Mouse (Mus musculus) kidney, postnatal 10 days (tissue): Measurements from ENCODE around the gene Stard8.
"Not testable (repeated sequence)": the region's sequence is repeated elsewhere in the genome, so short reads cannot be mapped to it uniquely, and the experiment has no call there.

Experiments
- DNase-seq: peaks from one replicate; pipeline ENCODE4 v3.0.0; 2021; ENCODE audit warnings: mixed read lengths

The Stard8 gene

DNA sequence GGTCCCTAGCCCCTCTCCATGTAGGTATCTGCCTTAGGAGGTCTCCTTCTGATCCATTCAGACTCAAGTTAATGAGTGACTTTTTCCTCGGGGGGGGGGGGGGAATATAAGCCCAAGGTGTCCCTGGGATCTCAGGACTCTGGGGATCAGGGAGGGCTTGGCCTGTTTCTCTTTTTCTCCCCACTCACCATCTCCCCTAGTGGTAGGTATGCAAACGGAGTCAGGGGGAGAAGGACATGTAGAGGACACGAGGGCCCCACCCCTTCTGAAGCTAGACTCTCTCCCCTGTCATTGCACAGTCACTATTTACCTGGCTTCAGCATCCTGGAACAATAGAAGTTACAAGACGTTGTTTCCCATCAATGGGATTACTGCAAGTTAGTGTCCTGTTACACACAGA, 45.1 kb downstream of the Stard8 start:
- peak; percentile 65 for DNase-seq

DNA sequence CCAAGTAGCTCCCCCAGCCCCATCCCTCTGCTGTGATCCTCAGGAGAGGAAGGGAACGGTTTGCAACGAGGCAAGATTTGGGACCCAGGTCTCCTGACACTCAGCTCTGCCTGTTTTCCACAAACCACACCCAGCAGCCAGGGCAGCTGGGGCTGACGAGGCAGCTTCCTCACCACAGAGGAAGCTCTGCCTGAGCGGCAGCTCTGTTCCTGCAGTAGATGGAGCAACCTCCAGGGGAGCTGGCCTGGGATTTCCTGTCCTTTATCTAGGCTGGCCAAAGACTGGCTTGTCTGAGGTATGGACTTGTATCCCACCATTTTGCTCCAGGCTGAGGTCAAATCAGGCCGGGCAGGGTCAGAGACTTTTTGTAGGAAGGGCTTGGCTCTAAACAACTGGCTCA, 46.2 kb downstream of the Stard8 start:
- peak; percentile 61 for DNase-seq

DNA sequence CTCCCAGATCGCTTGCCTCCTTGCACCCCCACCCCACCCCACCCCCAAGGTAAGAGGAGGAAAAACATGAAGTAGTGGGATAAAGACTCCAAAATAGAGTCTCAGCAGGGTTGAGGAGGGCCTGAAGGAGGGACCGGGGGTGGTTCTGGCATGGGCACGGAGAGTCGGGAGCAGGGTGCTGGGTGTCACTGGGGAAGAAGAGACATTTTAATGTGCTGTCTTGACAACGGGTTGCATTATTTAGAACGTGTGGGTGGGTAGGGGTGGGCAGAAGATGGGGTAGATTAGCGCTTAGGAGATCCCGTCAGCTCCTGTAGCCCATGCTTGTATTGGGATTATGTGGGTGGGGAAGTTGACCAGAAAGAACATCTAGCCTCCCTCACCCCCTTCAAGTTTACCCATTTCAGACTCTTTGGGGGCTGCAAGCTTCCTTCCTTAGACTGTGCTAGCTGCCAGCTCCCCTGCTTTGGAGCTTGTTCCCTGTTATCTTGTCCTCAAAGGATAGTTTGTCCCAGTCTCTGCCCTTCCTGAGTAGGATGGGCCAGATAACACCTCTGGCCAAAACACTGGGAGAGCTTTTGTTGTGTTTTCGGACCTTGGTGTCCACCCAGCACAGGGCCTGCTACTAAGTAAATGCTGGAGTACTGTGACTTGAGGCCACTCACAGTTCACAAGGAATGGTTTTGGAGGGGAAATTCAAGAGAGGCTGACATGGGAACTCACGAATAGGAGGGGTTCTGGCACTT, 47.9 kb downstream of the Stard8 start:
- no peak for DNase-seq

DNA sequence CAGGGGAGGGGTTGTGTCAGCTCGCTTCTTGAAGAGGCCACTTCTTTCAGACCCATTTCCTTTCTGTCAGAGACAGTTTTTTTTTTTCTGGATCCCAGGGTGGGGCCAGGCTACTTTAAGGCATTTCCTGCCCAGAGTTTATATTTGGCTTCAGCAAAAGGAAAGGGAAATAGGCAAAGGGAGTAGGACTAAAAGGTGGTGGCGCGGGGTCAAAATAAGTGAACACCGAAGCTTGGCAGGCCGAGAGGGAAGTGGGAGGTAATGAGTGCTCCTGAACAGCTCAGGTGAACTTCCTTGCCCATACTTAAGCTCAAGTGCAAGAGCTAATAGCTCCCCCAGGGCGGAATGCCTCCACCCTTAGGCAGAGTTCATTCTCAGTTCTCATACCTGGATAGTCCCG, 49.2 kb downstream of the Stard8 start:
- DNase-seq = peak; percentile 39

DNA sequence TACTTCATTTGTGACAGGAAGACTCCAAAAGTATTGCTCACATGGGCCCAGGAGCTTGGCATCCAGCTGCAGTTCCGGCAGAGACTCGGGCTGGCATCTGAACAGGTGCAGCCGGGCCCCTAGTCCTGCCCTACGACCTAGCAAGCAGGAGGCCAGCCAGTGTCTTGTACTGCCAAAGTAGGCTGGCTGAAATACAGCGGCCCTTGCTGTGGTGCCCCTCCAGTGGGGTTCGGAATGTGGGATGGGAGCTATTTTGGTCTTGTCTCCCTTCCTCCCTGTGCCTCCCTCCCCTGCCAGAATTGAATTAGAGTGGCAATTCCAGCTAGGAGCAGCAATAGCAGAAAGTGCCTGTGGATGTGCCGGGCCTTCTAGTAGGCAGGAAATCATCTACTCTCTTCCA, 51.5 kb downstream of the Stard8 start:
- no peak for DNase-seq

DNA sequence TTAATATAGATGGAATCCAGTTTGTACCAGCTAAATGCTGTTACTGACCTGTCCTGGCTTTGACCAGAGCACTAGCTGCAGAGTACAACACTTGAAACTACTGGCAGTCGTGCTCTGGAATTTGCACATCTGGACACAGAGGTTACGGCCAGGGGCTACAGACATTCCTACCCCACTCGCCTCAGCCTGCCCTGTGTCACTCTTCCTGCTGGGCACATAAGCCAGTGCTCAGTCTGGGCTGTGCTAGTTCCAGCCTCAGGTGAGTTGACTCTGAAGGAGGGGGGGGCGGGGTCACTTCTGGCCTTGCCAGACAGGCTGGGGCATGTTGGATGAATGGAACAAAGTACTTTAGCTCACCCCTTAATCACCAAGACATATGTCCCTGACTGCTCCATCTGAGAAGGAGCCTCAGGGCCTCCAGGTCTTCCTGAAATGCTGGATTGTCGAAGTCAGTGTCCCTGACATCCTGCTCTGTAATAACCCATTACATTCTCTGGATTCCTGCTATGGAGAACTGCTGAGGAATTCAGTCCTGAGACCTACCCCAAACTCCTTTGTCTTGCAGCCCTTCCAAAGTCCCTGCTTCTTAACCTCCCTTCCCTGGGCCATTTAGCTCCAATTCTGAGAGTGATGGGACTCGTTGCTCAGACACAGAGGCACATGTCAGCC, 54.9 kb downstream of the Stard8 start:
- peak; percentile 36 for DNase-seq

DNA sequence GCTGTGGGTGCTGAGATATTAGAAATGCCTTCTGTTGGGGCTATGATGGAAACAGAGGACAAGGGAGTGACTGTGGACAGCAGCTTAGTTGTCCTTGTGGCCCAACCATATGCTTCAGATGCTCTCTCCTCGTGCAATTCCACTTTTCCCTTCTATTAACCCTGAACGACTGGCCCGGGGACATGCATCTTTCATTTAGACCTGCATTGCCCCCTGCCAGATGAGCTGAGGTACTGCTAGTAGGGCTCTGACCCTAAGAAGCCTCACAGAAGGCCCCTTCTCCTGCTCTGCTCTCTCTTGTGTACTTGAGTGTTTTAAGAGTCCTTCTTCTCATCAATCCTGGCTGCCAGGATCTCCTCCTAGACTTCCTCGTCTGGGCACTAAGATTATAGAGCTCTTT, 56.1 kb downstream of the Stard8 start:
- no peak for DNase-seq

DNA sequence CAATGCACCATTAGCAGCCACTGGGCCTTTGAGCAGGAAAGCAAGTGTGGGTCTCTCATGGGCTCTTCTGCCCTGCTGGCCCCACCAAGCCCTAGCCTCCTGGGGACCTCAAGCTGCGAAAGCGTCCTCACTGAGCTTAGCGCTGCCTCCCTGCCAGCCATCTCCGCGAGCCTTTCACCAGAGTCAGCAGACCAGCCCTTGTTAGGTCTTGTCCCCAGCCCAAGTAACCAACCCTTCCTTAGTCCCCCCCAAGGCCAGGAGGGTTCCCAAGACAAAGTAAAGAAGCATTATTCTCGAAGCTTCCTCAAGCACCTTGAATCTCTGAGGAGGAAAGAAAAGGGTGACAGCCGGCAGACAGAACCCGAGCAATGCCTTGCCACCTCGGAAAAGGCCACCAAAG, 62.5 kb downstream of the Stard8 start:
- no peak for DNase-seq

DNA sequence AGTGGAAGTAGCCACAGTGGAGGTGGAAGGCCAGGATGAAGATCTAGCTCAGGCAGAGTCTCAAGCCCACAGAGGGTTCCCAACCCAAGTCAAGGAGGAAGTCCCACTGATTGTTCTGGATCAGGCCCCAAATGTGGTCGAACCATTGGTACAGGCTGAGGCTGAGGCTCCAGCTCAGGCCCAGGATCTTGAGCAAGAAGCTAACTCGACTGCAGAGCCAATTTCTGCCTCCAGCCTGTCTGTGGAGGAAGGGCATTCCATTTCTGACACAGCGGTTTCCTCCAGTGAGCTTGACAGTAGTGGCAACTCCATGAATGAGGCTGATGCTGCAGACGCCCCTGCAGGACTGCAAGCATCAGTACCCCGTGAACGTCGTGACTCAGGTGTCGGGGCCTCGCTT, 63.5 kb downstream of the Stard8 start:
- DNase-seq = no peak

DNA sequence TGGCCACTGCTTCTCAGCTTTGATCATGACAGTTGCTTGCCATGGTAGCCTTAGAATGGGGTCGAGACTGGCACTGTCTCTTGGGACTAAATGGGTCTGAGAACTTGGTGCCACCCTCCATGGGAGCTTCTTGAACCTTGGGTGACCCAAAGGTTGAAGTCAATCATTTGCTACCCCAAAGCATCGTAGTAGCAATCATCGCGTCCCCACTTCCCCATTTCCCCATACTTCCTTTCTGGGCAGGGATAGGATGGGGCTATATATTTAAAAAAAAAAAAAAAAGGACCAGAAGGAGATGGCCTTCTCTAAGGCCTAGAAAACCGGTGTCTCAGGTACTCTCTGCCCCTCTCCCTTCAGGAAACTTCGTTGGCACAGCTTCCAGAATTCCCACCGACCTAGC, 64.2 kb downstream of the Stard8 start:
- no peak for DNase-seq

DNA sequence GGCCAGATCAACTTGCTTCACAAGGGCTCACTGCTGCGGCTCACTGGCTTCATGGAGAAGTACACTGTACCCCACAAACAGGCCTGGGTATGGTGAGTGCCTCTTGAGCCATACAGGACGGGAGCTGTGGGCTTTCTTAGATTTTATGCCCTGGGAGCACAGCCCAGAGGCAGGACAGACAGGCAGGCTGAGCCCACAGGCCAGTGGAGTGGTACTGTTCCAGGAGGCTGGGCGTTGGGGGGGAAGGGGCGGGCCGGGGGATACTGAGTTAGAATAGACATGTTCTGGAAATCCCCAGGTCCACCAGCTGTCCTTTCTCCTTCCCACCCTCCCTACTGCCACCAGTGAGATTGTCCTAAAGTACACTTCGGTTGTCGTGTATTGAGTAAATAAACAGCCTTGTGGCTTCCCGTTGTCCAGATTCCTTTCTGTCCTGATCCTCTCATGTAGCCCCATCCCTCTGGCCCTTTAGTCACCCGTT, 64.7 kb downstream of the Stard8 start:
- no peak for DNase-seq

DNA sequence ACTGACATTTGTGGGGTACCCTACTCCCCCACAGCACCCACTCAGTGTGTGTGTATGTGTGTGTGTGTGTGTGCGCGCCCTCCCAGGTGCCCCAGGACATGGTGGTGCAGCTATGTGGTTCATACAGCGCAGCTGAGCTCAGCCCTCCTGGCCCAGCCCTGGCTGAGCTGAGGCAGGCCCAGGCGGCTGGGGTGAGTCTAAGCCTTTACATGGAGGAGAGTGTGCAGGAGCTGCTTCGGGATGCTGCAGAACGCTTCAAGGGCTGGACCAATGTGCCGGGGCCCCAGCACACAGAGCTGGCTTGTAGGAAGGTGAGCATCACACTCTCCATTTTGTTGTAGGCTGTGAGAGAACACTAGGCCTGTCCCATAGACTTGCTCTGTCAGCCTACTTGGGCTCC, 68.1 kb downstream of the Stard8 start:
- DNase-seq = no peak

DNA sequence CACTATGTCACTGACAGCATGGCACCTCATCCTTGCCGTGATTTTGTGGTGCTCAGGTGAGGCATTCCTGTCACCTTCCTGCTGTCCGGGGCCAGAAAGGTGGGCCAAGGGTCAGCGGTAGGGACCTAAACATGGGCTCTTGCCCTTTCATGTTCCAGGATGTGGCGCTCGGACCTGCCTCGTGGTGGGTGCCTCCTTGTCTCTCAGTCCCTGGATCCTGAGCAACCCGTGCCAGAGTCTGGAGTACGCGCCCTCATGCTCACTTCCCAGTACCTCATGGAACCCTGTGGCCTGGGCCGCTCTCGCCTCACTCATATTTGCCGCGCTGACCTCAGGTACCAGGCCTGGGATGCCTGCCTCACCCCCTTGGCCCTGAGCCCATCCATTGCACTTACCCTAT, 69.5 kb downstream of the Stard8 start:
- DNase-seq = no peak

DNA sequence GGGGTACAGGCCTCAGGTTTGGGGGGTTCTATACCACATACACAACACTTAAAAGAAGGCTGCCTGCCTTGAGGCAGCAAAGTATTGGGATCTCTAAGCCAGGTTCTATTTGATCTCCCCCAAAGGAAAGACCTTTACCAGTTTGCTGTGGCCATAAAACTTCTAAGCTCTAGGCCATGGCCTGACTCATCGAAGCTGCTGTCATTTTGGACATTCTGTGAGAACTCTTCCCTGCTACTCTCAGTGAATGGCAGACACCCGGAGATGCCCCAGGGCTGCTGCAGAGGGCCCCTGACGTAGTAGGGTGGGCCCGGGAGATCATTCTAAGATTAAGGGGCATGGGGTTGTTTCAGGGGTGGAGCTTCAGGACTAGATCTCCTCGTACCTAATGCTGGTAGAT, 72.1 kb downstream of the Stard8 start:
- no peak for DNase-seq

DNA sequence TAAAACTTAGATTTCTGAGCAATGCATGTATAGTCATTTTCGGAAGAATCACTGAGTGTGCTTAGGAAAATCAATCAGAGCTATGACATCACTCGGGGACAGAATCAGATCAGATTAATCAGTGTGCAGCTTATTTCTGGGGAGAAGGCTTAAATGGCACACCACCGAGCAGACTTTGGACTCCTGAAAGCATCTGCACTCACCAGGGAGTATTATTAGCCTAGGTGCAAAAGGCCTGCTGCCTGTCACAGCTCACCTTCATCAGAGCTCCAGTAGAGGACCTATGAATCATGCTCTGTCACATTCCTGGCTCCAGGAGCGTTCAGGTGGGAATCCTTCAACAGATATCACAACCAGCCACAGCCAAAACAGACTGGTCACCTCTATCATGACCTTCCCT, 73.4 kb downstream of the Stard8 start:
- no peak for DNase-seq

DNA sequence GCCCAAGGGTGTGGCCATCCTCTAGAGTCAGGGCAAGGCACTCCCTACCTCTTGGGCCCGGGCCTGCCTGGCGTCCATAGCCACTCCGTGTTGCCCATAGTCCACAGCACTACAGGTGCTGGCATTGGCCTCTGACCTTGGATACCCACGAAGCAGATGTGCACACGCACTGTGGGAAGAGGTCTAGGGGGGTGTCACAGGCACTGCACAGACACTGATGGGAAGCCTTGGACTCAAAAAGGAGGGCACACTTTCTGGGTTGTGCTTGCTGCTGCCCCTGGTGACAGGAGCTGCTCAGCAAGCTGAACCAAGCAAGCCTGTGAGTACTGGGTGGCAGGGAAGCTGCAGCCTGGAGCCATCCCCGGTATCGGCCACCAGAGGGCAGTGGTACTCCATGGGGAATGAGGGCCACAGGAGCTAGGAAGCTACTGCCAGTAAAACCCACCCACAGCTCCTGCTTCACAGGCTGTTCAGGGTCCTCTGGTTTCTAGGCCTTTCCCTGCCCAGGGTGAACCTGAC, 75.4 kb downstream of the Stard8 start:
- not testable (repeated sequence) for DNase-seq

DNA sequence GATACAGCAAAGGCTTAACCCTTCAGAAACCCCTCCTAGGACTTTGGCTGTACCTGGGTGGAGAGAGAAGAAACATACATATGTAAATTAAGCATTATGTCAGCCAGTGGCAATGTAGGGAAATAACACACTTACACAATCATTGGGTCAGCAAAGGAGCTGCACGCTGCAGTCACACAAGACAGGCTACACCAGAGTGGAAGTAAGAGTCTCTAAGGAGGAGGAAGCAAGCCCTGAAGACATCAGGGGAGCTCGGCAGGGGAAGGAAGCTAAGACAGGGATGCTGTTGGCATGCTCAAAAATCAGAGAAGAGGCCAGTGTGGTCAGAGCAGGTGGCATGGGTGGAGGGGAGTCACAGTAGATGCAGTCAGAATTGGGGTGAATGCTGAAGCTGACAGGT, 89.7 kb downstream of the Stard8 start:
- DNase-seq = no peak

DNA sequence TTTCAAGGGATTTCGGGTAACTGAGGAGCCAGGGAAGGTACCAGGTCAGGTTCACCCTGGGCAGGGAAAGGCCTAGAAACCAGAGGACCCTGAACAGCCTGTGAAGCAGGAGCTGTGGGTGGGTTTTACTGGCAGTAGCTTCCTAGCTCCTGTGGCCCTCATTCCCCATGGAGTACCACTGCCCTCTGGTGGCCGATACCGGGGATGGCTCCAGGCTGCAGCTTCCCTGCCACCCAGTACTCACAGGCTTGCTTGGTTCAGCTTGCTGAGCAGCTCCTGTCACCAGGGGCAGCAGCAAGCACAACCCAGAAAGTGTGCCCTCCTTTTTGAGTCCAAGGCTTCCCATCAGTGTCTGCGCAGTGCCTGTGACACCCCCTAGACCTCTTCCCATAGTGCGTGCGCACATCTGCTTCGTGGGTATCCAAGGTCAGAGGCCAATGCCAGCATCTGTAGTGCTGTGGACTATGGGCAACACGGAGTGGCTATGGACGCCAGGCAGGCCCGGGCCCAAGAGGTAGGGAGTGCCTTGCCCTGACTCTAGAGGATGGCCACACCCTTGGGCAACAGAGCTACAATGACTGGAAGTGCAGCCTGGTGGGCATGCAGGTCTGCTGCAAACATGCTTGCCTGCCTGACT, 108.2 kb downstream of the Stard8 start:
- DNase-seq = not testable (repeated sequence)

DNA sequence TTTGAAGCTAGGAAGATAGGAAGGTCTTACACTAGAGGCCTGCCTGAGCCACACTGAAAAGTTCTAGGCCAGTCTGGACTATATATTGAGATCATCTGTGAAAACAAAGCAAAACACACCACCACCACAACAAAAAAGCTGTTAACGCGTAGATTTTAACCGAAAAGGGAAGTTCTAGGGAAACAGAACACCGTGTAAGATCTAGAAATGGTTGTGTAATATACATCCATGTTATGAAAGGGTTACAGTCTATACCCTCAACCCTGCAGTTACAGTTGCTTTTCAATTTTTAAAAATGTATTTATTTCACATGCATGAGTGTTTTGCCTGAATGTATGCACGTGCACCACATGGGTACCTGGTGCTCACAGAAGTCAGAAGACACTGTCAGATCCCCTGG, 116.5 kb downstream of the Stard8 start:
- no peak for DNase-seq
